Mouse (Mus musculus): ENCODE results near the gene Cd22. TPM values are rescaled to one million over a fixed set of nuclear protein-coding genes. Genes with fewer than 3 reads are reported as not detected.

The Cd22 gene
- polyA plus RNA-seq, 1 experiment = 0.15 TPM

- TF ChIP-seq POLR2A (IDR thresholded peaks at IDR 0.05; ENCODE audit: extremely low read depth, insufficient read depth, low read length) (no peak), CTCF (IDR thresholded peaks at IDR 0.05; ENCODE audit: extremely low read depth, insufficient read depth, low read length) (no peak)
- Histone ChIP-seq H3K4me3 (ENCODE audit: insufficient read depth, low read length) (no peak overlapping the region), H3K4me1 (ENCODE audit: control insufficient read depth, insufficient read depth, low read length) (no peaks in the 10 kb centered on the region), H3K27ac (ENCODE audit: insufficient read depth, low read length) (no peak overlapping the region)
Observed at GRCm38 (mm10) chr7:30881367-30881766, 1.2 kb upstream of the Cd22 start.

GRCm38 (mm10) chr7:30878950-30879349, 1.2 kb downstream of the Cd22 start:
- Histone ChIP-seq H3K4me3 (ENCODE audit: insufficient read depth, low read length) (no peak overlapping the region), H3K4me1 (ENCODE audit: control insufficient read depth, insufficient read depth, low read length) (no peaks in the 10 kb centered on the region), H3K27ac (ENCODE audit: insufficient read depth, low read length) (no peak overlapping the region)
- no peak for TF ChIP-seq POLR2A (IDR thresholded peaks at IDR 0.05; ENCODE audit: extremely low read depth, insufficient read depth, low read length)
- TF ChIP-seq CTCF (IDR thresholded peaks at IDR 0.05; ENCODE audit: extremely low read depth, insufficient read depth, low read length) = no peak

GRCm38 (mm10) chr7:30873083-30873482, 7.1 kb downstream of the Cd22 start:
- peak; percentile 60 for TF ChIP-seq CTCF (IDR thresholded peaks at IDR 0.05; ENCODE audit: extremely low read depth, insufficient read depth, low read length)
- TF ChIP-seq POLR2A (IDR thresholded peaks at IDR 0.05; ENCODE audit: extremely low read depth, insufficient read depth, low read length) = no peak
- Histone ChIP-seq H3K4me3 (ENCODE audit: insufficient read depth, low read length) (no peak overlapping the region), H3K27ac (ENCODE audit: insufficient read depth, low read length) (no peak overlapping the region), H3K4me1 (ENCODE audit: control insufficient read depth, insufficient read depth, low read length) (no peaks in the 10 kb centered on the region)

DNA sequence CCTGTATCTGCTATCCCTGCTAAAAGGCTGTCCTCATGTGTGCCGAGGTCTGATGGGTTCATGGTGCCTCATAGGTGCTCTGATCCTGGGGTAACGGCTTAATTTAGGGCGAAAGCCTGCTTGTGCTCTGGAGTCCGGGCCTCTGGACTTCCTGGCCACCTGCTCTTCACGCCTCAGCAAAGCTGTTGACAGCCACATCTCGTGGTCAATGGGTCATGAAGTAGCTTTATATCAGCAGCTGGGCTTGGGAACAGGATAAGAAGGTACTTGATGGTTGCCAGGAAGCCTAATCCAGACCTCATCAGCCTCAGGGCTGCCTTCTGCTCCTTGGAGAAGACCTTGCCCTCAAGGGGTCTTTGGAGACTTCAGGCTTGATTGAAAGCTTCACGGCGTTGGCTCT, 16.8 kb downstream of the Cd22 start:
- Histone ChIP-seq H3K4me1 (ENCODE audit: control insufficient read depth, insufficient read depth, low read length) (no peaks in the 10 kb centered on the region), H3K4me3 (ENCODE audit: insufficient read depth, low read length) (no peak overlapping the region), H3K27ac (ENCODE audit: insufficient read depth, low read length) (no peak overlapping the region)
- no peak for TF ChIP-seq POLR2A (IDR thresholded peaks at IDR 0.05; ENCODE audit: extremely low read depth, insufficient read depth, low read length)
- no peak for TF ChIP-seq CTCF (IDR thresholded peaks at IDR 0.05; ENCODE audit: extremely low read depth, insufficient read depth, low read length)

GRCm38 (mm10) chr7:30861464-30861863, 18.7 kb downstream of the Cd22 start, which contains the start of gene Ffar1:
Gene Ffar1 (minus strand): TSS chr7:30861564.
- TF ChIP-seq POLR2A (IDR thresholded peaks at IDR 0.05; ENCODE audit: extremely low read depth, insufficient read depth, low read length) = no peak
- TF ChIP-seq CTCF (IDR thresholded peaks at IDR 0.05; ENCODE audit: extremely low read depth, insufficient read depth, low read length) = no peak
- Histone ChIP-seq H3K27ac (ENCODE audit: insufficient read depth, low read length) (no peak within 1 kb of the TSS), H3K4me3 (ENCODE audit: insufficient read depth, low read length) (no peak within 1 kb of the TSS), H3K4me1 (ENCODE audit: control insufficient read depth, insufficient read depth, low read length) (no peaks in the 10 kb centered on the region)

DNA sequence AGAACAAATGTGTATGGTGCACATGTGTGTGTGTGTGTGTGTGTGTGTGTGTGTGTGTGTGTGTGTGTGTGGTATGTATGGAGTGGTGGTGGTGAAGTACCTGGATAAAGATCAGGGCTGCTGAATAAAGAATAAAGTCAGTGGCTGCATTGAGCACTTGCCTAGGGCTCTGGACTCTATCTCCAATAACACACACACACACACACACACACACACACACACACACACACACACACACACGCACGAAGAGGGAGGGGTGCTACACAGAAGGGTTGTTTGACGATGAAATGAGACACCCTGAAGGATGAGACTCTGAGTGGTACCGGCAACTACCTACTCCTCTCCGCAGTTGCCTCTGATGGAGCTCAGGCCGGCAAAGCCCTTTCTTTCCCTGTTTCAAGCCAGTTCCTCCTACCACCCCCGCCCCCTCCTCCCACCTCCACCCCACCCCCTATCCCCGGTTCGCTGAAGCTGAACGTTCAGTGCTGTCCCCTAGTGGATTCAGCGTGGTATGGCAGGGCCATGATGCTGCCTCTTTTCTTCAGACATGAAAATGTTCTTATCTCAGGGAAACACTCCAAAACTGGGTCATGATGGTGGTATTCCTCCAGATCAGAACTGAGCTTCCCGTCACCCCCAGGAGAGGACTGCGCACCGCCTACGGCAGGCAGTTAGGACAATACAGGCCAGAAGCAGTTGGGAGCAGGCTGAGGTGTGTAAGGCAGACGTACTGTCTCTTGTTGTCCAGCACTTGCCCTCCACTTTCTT, 20.3 kb downstream of the Cd22 start:
- Histone ChIP-seq H3K4me3 (ENCODE audit: insufficient read depth, low read length) (no peak overlapping the region; the same call in 1 of the 2 replicates), H3K27ac (ENCODE audit: insufficient read depth, low read length) (no peak overlapping the region), H3K4me1 (ENCODE audit: control insufficient read depth, insufficient read depth, low read length) (no peaks in the 10 kb centered on the region)
- TF ChIP-seq POLR2A (IDR thresholded peaks at IDR 0.05; ENCODE audit: extremely low read depth, insufficient read depth, low read length) (no peak), CTCF (IDR thresholded peaks at IDR 0.05; ENCODE audit: extremely low read depth, insufficient read depth, low read length) (peak; percentile 87)

GRCm38 (mm10) chr7:30859290-30859634, 20.9 kb downstream of the Cd22 start:
- Histone ChIP-seq H3K4me1 (ENCODE audit: control insufficient read depth, insufficient read depth, low read length) (no peaks in the 10 kb centered on the region), H3K27ac (ENCODE audit: insufficient read depth, low read length) (no peak overlapping the region), H3K4me3 (ENCODE audit: insufficient read depth, low read length) (no peak overlapping the region; the same call in 1 of the 2 replicates)
- TF ChIP-seq POLR2A (IDR thresholded peaks at IDR 0.05; ENCODE audit: extremely low read depth, insufficient read depth, low read length) (no peak), CTCF (IDR thresholded peaks at IDR 0.05; ENCODE audit: extremely low read depth, insufficient read depth, low read length) (peak; percentile 83)

GRCm38 (mm10) chr7:30857746-30858145, 22.4 kb downstream of the Cd22 start:
- TF ChIP-seq CTCF (IDR thresholded peaks at IDR 0.05; ENCODE audit: extremely low read depth, insufficient read depth, low read length) = no peak
- no peak for TF ChIP-seq POLR2A (IDR thresholded peaks at IDR 0.05; ENCODE audit: extremely low read depth, insufficient read depth, low read length)
- no peak overlapping the region for H3K27ac ChIP-seq (ENCODE audit: insufficient read depth, low read length)
- no peak overlapping the region for H3K4me3 ChIP-seq (ENCODE audit: insufficient read depth, low read length)
- H3K4me1 ChIP-seq (ENCODE audit: control insufficient read depth, insufficient read depth, low read length) = no peaks in the 10 kb centered on the region

DNA sequence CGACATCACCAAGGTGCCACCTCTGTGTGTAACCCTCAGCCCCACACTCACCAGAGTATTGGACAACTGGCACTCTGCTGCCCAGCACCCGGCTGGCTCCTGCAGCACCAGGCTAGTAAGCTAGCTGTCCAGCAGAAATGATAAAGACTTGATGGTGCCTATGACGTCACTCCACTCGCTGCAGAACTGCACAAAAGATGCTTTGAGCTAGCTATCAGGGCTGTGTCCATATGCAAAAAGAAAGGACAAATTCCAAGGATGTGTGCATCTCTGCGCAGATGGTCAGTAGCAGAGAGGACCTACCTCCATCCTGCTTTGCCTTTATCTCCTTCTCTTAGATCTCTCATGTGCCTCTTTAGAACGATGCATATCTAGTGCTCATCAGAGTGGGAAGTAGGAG, 24.1 kb downstream of the Cd22 start, which contains the start of gene Ffar3:
TSS of gene Ffar3 (minus strand) at position 101 of the 400 bp plus-strand sequence.
- TF ChIP-seq CTCF (IDR thresholded peaks at IDR 0.05; ENCODE audit: extremely low read depth, insufficient read depth, low read length) (no peak), POLR2A (IDR thresholded peaks at IDR 0.05; ENCODE audit: extremely low read depth, insufficient read depth, low read length) (no peak)

DNA sequence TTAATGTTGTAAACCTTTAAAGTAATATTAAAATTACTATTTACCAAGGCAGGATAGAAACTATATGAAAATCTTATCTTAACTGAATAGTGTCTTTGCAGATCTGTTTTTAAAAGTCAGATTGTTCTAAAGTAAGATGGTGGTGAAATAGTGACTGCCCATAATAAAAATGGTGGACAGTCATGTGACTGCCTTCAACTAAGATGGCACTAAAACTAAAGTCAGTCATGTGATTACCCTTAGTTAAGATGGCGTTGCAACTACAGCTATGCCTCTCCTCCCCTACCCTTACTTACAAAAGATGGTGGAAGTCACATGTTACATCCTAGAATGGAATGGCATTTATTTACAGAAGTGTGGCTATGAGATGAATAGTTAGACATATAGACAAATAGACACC, 28.7 kb downstream of the Cd22 start:
- no peak overlapping the region for H3K27ac ChIP-seq (ENCODE audit: insufficient read depth, low read length)
- H3K4me1 ChIP-seq (ENCODE audit: control insufficient read depth, insufficient read depth, low read length) = no peaks in the 10 kb centered on the region
- TF ChIP-seq CTCF (IDR thresholded peaks at IDR 0.05; ENCODE audit: extremely low read depth, insufficient read depth, low read length) = no peak
- no peak for TF ChIP-seq POLR2A (IDR thresholded peaks at IDR 0.05; ENCODE audit: extremely low read depth, insufficient read depth, low read length)
- no peak overlapping the region for H3K4me3 ChIP-seq (ENCODE audit: insufficient read depth, low read length)

More for the DNA sequence above, 24.1 kb downstream of the Cd22 start, which contains the start of gene Ffar3:
- no peaks in the 10 kb centered on the region for H3K4me1 ChIP-seq (ENCODE audit: control insufficient read depth, insufficient read depth, low read length)
- no peak within 1 kb of the TSS for H3K4me3 ChIP-seq (ENCODE audit: insufficient read depth, low read length)
- no peak within 1 kb of the TSS for H3K27ac ChIP-seq (ENCODE audit: insufficient read depth, low read length)
